Mouse (Mus musculus): Measurements from ENCODE around the gene Vkorc1l1. TPM values are rescaled to one million over a fixed set of nuclear protein-coding genes. Genes with fewer than 3 reads are reported as not detected.

Gene Vkorc1l1
- total RNA-seq, 2 experiments from 2014 or later: 44.6 to 46.3 TPM

- intact Hi-C loops (cut with DNase I): no loop called here
These were observed 55.9 kb downstream of the Vkorc1l1 start for GRCm38 (mm10) chr5:129997700-129998099.

GRCm38 (mm10) chr5:129999097-129999496 is 57.3 kb downstream of the Vkorc1l1 start:
- intact Hi-C loops (cut with DNase I): no loop called here
- DNase-seq (ENCODE audit: low spot score in 2 of 2): peak; percentile 57 to 67

More at GRCm38 (mm10) chr5:129997700-129998099, 55.9 kb downstream of the Vkorc1l1 start:
- no peak for DNase-seq (ENCODE audit: low spot score in 2 of 2)

- intact Hi-C loops (cut with DNase I): loop anchor here (5.0 kb wide), 1 partner anchor 37 kb away; no protein-coding TSS in a partner anchor
- DNase-seq (ENCODE audit: low spot score in 2 of 2): no peak
These were observed 59.0 kb downstream of the Vkorc1l1 start for GRCm38 (mm10) chr5:130000735-130001134.

- DNase-seq (ENCODE audit: low spot score in 2 of 2): no peak
- intact Hi-C loops (cut with DNase I): loop anchor here (5.0 kb wide), 1 partner anchor 36 kb away; no protein-coding TSS in a partner anchor
These were observed 59.7 kb downstream of the Vkorc1l1 start for GRCm38 (mm10) chr5:130001356-130001987.

GRCm38 (mm10) chr5:130002301-130003146 is 60.8 kb downstream of the Vkorc1l1 start, which contains the start of gene Gusb:
Gene Gusb, minus strand, starts transcription at chr5:130003049.
- intact Hi-C loops (cut with DNase I): loop anchor here (5.0 kb wide), 1 partner anchor 35 kb away; no protein-coding TSS in a partner anchor
- peak; percentile 69 to 76 for DNase-seq (ENCODE audit: low spot score in 2 of 2)

- no peak for DNase-seq (ENCODE audit: low spot score in 2 of 2)
- intact Hi-C loops (cut with DNase I): loop anchor here (5.0 kb wide), 1 partner anchor 34 kb away; no protein-coding TSS in a partner anchor
These were observed 61.5 kb downstream of the Vkorc1l1 start for GRCm38 (mm10) chr5:130003229-130003628.

GRCm38 (mm10) chr5:130007344-130007743 is 65.6 kb downstream of the Vkorc1l1 start:
- DNase-seq (ENCODE audit: low spot score in 2 of 2): no peak
- intact Hi-C loops (cut with DNase I): no loop called here

GRCm38 (mm10) chr5:130008034-130008590 is 66.3 kb downstream of the Vkorc1l1 start:
- intact Hi-C loops (cut with DNase I): no loop called here

GRCm38 (mm10) chr5:130009784-130010183 is 68.0 kb downstream of the Vkorc1l1 start:
- intact Hi-C loops (cut with DNase I): no loop called here
- DNase-seq (ENCODE audit: low spot score in 2 of 2): no peak

More at GRCm38 (mm10) chr5:130008034-130008590, 66.3 kb downstream of the Vkorc1l1 start:
- no peak for DNase-seq (ENCODE audit: low spot score in 2 of 2)

- DNase-seq (ENCODE audit: low spot score in 2 of 2): no peak
- intact Hi-C loops (cut with DNase I): no loop called here
These were observed 69.2 kb downstream of the Vkorc1l1 start for GRCm38 (mm10) chr5:130010961-130011360.

- no peak for DNase-seq (ENCODE audit: low spot score in 2 of 2)
- intact Hi-C loops (cut with DNase I): no loop called here
These were observed 73.3 kb downstream of the Vkorc1l1 start for GRCm38 (mm10) chr5:130015104-130015503.

GRCm38 (mm10) chr5:130019461-130019860 is 77.7 kb downstream of the Vkorc1l1 start:
- no peak for DNase-seq (ENCODE audit: low spot score in 2 of 2)

GRCm38 (mm10) chr5:130021361-130021966 is 79.7 kb downstream of the Vkorc1l1 start:
- intact Hi-C loops (cut with DNase I): loop anchor here (5.0 kb wide), 1 partner anchor 141 kb away; no protein-coding TSS in a partner anchor
- no peak for DNase-seq (ENCODE audit: low spot score in 2 of 2)

More at GRCm38 (mm10) chr5:130019461-130019860, 77.7 kb downstream of the Vkorc1l1 start:
- intact Hi-C loops (cut with DNase I): no loop called here

- intact Hi-C loops (cut with DNase I): loop anchor here (5.0 kb wide), 1 partner anchor 140 kb away; no protein-coding TSS in a partner anchor
- DNase-seq (ENCODE audit: low spot score in 2 of 2): no peak
These were observed 80.6 kb downstream of the Vkorc1l1 start for GRCm38 (mm10) chr5:130022366-130022765.

GRCm38 (mm10) chr5:130023067-130023766 is 81.4 kb downstream of the Vkorc1l1 start:
- intact Hi-C loops (cut with DNase I): loop anchor here (5.0 kb wide), 1 partner anchor 139 kb away; no protein-coding TSS in a partner anchor
- no peak for DNase-seq (ENCODE audit: low spot score in 2 of 2)

- DNase-seq (ENCODE audit: low spot score in 2 of 2): peak; percentile 80 to 81
- intact Hi-C loops (cut with DNase I): loop anchor here (1.0 to 5.0 kb wide), 3 partner anchors 115 to 138 kb away; partner anchors contain the start of gene Kctd7
These were observed 82.2 kb downstream of the Vkorc1l1 start for GRCm38 (mm10) chr5:130023767-130024539.

GRCm38 (mm10) chr5:130027134-130027533 is 85.4 kb downstream of the Vkorc1l1 start:
- intact Hi-C loops (cut with DNase I): no loop called here
- DNase-seq (ENCODE audit: low spot score in 2 of 2): no peak

- intact Hi-C loops (cut with DNase I): no loop called here
These were observed 85.9 kb downstream of the Vkorc1l1 start for GRCm38 (mm10) chr5:130027696-130028095.

More at GRCm38 (mm10) chr5:130027696-130028095, 85.9 kb downstream of the Vkorc1l1 start:
- DNase-seq (ENCODE audit: low spot score in 2 of 2): no peak
